Mouse (Mus musculus) T-cell, adult 2 months (primary cell): Measurements from ENCODE around the gene Pou2f3.

ENCODE experiments used
- DNase-seq: peaks from one replicate; pipeline ENCODE4 v3.0.0; 2022; ENCODE audit warnings: low spot score

Pou2f3 gene

DNA sequence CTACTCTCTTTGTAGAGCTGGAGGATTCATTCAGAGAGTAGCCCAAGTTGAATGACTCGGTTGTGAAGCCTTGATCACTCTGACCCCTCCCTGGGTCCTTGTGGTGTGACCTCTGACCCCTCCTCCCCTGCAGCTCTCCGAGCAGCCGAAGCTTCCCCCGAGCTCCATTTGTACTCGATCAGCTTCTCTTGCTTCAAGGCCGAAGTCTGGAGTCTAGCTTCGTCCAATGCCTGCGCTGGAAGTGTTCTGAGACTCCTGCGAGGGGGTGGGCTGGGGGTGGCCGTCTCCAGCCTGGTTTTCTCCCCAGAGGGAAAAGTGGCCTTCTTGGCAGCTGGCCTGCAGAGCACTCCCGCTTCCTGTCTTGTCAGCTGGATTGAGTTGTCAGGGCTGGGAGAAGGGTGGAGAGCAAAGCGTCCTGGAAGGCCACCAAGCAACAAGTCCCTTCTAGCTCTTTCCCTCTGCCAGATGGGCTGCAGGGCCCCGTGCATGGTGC lies at the start of gene Pou2f3:
Gene Pou2f3 (minus strand): TSS at position 180 of the 493 bp plus-strand sequence.
- DNase-seq = no peak

DNA sequence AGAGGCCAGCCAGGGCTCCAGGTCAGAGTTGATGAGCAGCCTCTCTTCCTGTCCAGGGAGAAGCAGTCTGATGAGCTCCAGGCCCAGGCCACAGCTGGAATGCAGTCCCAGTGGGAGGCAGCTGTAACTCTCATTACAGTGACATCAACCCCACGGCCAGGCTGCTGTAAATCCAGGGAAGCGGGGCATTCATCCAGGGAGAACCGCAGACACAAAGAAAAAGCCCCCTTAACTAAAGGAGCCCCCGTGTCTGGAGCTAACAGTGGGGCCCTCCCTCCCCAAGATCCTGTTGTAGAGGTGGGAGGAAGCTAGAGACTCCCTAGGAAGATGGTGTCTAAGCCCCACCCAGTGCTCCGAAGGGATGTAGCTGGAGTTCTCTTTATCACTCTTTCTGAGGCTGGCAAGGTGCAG lies 43.1 kb upstream of the Pou2f3 start:
- DNase-seq = no peak

DNA sequence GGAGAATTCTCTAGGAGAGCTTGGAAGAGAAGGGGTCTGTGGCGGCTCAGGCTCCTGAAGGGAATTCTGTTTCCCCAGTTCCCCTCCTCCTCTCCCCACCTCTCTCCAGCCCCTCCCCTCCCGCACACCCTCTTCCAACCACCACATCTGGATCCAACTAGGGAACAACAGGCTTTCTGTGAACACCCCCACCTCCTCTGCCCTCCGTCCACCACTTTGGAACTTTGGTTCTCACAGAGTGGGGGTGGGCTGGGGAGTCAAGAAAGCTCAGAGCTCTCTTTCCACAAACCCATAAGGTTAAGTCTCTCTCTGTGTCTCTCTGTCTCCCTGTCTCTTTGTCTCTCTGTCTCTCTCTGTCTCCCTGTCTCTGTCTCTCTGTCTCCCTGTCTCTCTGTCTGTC lies 42.6 kb upstream of the Pou2f3 start:
- DNase-seq = no peak

DNA sequence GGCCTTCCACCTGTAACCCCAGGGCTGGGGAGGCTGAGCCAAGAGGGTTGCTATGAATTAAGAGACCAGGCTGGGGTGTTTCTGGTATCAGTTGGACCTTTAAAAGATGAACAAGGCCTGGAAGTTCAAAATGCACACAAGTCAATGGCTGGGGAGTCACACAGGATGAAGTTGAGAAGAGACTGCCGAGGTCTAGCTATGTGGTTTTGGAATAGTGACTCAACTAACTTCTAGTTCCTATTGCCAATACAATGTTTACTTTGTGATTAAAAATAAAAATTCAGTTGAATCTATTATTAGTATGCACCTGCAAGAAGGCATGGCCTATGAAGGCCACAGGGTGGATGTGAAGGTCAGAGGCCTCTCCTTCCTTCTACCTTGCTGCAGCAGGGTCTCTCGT lies 41.6 kb upstream of the Pou2f3 start:
- DNase-seq = no peak

DNA sequence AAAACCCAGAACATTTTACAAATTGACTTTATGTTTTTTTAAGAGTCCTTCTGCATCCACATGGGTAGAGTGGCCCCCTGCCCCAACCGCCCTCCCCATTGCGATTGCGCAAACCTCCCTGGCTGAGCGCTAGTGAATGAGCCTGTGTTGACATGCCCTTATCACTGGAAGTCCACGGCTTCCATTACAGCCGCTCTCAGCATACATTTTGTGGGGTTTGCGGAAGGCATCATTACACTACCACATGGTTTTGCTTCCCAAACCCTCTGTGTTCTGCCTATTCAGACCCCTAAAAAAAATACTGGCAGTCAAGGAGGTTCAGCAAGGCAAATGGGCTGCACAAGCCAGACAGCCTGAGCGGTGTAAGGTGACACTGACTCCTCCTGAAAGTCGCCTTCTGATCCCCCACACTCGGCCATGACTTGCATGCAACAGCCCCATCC lies 36.6 kb upstream of the Pou2f3 start:
- DNase-seq = no peak

DNA sequence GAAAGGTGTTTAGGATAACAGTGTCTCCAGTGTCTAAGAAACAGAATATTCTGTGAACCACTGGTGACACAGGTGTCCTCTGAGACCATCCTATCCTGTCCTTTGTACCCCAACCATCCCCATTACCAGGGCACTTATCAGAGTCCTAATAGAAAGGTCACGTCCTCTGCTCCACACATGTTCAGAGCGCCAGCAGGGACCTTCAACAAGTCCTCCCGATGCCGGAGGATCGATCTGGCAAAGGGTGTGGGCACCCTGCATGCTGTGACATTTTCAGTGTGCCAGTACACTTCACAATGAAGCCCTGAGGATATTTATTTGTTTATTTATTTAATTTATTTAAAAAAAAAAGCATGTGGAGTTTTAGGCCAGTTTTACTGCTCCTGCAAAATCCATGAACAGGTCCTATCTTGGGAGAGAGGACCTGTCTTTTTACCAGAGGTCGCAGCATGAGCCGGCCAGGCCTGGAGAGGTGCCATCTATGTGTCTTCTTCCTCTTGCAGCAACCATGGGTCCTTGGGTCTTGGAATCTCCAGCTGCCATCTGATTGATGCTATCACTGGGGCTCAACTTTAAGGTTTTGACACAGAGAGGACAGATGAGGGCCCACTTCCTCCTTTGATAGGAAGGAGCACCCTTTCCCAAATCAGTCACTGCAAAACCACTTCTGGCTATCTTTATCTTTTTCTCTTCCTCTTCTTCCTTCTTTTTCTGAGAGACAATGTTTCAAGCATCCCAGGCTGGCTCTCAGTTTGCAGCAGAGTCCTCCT lies 35.8 kb upstream of the Pou2f3 start:
- DNase-seq = no peak

DNA sequence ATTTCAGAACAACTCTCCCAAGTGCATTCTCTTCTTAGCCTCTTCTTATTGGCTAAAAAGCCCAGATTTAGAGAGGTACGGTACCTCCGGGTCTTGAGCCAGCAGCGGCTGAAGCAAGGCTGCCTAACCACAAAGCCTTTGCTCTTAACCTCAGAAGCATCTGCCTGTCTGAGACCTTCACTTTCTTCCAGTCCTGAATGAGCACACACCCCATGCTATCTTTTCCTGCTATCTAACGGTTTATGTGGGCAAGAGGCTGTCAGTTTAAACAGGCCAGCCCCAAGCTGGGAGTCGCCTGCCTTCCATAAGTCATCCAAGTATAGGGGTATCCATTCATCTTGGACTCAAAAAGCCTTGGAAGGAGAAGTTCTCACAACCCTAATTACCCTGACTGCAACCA lies 32.3 kb upstream of the Pou2f3 start:
- DNase-seq = no peak

DNA sequence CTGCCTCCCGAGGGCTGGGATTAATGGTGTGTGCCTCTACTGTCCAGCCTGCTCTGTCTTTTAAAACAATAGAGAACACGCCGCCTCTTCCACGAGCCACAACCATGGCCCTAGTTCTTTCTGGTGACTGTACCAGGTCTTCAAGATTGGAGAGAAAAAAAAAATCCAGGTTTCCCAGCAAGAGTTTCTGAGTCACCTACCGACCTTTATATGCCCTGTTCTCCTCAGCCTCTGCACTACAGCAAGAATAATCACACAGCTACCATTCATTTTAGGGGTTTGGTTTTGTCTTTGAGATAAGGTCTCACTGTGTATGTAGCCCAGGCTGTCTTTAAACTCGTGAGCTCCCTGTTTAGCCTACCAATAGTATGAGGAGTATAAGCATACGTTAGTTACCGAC lies 31.8 kb upstream of the Pou2f3 start:
- DNase-seq = no peak

DNA sequence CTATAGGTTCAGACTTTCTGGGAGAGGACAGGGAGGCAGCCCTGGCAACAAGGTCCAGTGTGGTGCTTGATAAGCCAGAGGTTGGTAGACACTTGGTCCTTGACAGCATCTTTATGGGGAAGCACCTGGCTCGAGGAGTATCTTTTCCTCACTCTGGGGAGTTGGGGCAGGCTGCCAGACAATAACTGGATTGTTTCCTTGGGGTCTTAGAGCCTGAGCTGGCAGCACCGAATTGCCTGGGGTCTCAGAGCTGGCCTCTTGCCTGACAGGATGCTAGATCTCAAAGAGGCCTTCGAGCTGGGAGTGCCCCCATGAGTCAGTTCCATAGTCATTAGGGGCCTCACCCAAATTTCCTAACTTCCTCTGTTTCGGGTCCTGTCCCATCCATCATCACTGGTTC lies 31.1 kb upstream of the Pou2f3 start:
- no peak for DNase-seq

DNA sequence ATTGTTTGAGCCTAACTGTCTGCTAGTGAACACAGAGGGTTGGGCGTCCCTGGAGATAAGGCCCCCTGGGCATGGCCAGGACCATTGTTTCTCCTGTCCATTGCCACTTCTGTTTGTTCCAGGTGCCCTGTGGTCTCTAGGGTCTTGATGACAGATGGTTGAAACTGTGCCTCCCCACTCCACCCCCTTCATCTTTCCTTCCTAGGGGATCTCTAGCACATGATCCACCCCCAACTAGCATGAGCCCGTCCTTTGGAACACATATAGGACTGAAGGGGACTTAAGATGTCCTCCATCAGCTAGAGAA lies 30.4 kb upstream of the Pou2f3 start:
- DNase-seq = no peak

DNA sequence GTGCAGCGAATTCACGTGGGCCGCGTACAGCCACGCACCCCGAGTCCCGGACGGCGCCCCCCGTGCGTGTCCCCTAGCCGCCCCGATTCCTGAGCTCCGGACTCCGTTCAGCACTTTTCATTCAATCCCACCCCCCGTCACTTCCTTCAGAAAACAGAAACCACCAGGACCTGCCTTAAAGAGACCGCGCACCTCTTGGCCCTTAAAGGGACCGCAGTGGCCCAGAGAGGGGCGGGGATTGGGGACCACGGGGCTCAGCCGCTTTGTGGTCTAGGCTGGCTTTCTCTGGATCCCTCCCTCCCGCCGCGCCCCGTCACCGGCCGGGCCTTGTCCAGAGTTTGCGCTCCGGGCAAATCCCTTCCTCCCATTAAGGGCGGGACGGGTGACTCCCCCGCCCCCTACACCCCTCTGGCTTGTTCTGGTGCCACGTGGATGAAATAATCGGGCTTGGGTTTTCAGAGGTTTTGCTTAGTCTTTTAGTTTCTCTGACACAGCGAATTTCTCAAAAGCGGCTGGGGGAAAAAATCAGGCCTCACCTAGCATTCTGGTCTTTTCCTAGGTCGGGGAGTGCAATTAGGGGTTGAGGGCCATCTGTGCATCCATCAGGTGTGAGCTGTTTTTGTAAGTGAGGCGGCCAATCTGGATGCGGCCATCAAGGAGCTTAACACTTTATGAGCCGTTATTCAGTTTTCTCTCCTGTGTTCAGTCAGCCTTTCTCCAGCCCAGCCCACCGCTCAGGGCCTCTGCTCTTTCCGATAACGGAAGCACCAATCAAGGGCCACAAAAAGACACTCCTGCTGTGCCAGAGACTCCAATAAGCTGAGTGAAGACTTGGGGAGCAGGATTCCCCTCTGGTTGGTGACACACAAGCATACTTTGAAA lies 29.8 kb upstream of the Pou2f3 start, which contains the start of gene Oaf:
Gene Oaf (minus strand): TSS at position 200 of the 882 bp plus-strand sequence.
- DNase-seq = no peak

DNA sequence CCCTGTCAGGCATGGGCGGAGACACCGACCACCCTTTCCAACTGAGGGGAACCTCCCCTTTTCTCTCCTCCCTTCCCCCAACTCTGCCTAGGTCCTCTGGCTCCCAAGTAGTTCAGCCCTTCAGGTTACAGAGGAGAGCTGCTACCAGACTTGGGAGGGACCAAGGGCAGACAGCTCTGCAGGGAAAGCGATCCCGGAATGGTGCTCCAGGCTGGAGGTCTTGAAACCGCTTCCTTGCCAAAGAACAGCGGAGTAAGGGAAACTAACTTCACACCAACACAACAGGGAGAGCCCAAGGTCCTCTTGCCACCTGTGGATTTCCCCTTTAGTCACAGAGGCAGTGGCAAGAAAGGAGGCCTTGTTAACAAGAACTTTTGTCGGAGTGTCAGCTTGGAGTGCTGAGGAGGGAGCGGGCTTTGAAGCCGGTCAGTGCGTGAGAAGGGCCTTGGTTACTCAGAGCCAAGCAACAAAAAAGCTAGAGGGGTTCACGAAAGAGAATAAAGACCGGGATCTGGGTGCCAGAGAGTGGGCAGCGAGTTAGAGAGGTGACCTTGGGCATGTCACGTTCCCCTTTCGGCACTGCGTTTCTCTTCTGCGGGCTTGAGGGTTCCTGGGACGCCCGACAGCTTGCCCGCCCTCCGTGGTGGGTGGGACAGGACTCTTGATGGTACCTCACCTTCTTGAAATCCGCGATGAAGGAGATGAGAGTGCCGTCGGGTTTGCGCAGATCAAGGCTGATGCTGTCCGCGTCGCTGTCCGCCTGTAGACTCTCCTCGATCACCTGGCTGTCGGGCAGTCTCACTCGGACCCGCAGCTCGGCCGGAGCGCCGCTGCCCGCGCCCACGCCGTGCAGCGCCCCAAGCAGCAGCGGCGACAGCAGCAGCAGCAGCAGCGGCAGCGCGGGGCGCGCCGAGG lies 28.7 kb upstream of the Pou2f3 start:
- DNase-seq = no peak

DNA sequence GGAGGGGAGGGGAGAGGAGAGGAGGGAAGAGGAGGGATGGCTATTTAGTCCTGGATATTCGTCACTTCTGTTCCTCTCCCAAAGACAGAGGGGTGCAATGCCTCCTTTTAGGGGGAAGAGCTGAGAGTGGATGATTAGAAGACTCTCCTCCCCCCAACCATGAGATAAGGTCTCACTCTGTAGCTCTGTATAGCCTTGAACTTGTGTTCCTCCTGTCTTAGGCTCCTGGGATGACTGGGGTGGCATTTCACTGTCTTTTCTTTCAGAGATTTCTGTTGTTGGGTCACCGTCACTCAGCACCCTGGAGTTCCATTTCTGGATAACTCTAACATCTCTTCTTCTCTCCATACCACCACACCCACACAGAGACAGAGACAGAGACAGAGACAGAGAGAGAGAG lies 28.0 kb upstream of the Pou2f3 start:
- no peak for DNase-seq

DNA sequence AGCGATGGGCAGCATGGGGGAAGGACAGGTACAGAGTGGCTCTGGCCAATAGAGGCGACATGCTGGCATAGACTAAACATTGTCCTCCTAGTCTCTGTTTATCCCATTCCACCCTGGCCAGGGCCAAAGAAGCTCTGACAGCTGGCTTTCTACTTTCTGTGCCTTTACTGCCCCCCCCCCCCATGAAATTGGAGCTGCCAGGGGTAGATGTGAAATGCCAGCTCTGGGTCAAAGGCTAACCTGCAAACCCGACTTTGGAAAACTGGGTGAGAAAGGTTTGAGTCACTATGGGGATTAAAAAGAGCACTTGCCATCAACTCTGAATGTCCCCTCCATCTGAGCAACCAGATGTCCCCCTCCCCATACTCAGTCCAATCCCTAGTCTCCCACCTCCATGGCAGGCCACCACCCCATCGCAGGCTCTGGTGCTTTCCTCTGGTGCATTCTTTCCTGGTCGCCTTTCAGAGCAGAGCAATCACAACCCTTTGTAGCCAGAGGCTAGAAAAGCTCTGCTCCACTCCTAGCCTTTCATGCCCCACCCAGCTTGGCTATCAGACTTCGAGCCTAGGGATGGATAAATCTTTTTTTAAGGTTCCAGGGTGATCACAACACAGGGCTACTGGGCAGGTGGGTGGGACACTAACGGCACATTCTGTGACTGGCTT lies 27.1 kb upstream of the Pou2f3 start:
- no peak for DNase-seq

DNA sequence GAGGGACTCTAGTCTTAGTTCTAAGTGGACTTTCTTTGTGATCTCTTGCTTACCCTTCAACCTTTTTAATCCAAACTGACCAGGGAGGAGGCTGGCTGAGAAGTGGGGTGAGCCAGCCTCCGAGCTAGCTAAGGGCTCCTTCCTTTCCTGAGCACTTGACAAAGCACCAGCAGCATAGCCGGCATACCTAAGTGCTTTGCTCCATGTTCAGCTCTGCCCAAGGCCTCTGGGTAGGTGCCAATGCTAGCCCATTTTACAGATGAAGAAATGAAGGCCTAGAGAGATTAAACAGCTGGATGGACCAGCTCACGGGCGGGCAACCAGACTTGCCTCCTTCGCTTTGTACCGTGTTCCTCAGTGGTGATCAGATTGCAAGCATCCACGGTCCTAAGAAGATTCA lies 26.4 kb upstream of the Pou2f3 start:
- DNase-seq = no peak

DNA sequence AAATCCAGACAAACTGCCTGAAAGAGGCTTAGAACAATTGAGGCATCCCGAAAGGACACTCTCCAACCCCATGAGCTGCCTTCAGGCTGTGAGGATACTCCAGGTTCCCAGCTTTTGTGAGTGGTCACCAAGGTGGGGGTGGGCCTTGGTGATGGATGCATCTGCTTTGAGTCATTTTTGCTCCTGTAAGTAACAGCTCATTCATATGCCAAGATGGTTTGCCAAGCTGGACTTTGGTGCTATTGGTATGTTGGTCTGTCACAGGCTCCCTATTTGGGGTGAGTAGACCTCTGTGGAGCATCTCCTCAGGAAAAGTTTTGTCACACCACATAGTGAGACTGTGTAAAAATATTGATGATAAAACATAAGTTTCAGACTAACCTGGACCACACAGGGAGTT lies 25.9 kb upstream of the Pou2f3 start:
- no peak for DNase-seq

DNA sequence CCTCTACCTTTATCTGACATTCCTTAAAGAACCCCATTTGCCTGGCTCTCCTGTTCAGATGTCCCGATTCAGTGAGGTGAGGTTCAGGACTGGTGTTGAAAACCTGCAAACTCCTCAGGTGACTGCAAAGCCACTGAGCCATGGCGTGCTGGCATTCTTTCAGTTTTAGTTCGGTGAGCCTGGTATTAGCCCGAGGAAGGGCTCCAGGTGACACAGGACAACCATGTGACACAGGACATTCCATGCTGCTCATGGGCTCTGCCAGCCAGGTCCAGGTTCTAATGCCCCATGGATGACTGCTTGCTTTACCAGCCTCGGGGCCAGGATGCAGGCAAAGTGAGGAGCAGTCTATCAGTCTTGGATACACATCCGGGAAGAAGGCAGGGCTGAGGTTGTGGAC lies 25.2 kb upstream of the Pou2f3 start:
- no peak for DNase-seq

DNA sequence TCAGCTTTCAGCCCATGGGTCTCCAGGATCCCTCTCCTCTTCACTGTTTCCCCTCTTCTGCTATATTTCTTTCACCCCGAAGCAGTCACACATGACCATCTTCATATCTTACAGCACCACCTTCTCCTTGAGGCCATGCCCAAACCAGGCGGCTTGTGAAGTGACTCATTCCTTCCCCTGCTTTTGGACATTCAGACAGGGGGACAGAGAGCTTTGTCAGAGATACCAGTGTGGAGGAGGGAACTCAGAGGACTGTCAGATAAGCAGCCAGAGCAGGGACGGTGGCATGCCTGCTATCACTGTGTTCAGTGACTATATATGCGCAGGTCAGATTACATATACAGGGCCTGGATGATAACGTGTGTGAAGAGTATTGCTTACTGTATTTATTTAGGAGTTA lies 24.3 kb upstream of the Pou2f3 start:
- DNase-seq = no peak

DNA sequence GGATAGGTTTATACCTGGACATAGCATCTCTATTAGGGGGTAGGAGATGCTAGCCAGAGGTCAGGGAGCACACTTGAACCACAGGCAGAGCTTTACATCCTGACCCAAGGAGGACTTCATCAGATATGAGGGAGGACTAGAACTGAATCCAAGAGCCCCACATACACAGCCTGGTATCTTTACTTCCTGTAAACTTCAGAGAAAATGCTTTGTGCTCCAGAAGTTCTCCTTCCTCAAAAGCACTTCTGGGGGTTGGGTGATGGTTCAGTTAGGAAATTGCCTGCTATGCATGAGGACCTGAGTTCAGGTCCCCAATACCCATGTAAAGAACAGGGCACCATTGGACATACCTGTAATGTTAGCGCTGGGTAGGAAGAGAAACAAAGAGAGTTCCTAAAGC lies 23.3 kb upstream of the Pou2f3 start:
- DNase-seq = no peak

DNA sequence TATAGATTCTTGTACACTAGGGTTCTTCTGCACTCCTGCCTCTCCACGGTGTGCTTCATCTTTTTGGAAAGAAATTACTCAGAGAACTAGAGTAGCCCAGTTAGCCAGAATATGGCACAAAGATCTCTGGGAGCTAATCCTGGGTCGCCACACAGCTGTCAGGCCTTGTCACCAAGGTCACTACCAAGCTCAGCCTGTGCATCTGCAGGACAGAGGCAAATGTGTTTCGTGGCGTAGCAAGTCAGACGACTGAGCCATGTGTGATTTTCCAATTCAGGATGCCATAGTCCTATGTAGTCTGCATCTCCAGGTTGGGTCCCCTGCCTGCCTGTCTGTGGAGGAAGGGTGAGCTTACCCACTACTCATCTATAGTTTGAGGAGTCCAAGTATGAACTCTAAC lies 22.9 kb upstream of the Pou2f3 start:
- no peak for DNase-seq

DNA sequence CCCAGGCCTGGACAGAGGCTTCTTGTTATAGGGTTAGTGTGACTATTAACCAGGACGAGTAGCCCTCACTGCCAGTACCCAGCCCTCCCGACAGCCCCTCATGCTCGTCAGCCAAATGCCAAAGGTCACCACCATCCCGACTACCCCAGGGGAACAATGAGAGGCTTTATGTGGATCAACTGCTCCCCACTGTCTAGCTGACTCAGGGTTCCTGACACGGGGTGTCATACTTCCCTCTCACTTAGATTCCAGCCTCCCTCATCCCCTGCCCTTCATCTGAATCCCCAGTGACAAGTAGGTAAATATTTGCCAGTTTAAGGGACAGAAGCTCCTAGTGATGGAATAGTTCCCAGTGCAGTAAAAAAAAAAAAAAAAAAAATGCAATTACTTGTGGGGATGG lies 22.1 kb upstream of the Pou2f3 start:
- DNase-seq = no peak

DNA sequence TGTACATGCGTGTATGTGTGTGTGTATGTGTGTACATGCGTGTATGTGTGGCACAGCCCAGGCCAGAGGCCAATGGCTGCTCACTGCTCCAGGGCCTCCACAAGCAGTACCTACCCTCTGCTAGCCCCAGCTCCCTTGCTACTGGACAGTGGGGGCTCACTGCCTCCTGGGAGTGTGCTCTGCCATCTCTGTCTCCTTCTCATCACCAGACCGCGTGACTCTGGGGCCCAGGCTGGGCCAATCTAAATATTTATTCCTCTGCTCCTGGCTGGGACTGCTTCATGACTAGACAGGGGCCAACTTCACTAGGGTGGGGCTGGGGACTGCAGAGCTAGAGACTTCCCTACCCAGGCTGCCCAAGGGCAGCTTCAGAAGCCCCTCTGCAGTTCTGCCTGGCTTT lies 21.6 kb upstream of the Pou2f3 start:
- DNase-seq = no peak
